In genomic region chr5:135134534-135134933, GRCm38 (mm10) we compare ENCODE assay signal across 9 mouse cellular contexts. TPM values are rescaled to one million over a fixed set of nuclear protein-coding genes. Genes with fewer than 3 reads are reported as not detected.
DNase-seq lines count a peak whose midpoint lies in the region; ATAC-seq and TF ChIP-seq lines count a peak whose summit lies in the region.
"Had no signal": no experiment of that assay in that cellular context is flagged by ENCODE, and none has a peak within 500 bp of the region (broad histone marks: within the 10 kb centered on the region; RNA-seq: fewer than 3 reads in every experiment).

No protein-coding gene starts in this region.

- 2% methylated on average over 8 of the region's 8 CpGs for WGBS in forebrain, embryonic 11.5 days
- WGBS in intestine, embryonic 14.5 days, result 6% methylated on average over 8 of the region's 8 CpGs
- WGBS in lung, postnatal 0 days, result under 1% methylated on average over 6 of the region's 8 CpGs

- H3K9ac ChIP-seq in forebrain, embryonic 11.5 days (ENCODE audit: low read length), result no peak overlapping the region
- no peak overlapping the region for H3K9ac ChIP-seq in intestine, embryonic 14.5 days (ENCODE audit: low read length)
- no peak overlapping the region for H3K9ac ChIP-seq in lung, postnatal 0 days (replicated peaks; ENCODE audit: low read depth)

- DNase-seq in heart, adult 18-20 months, result peak; percentile 43 to 55
- no peak for DNase-seq in heart, adult 8-10 months (ENCODE audit: low spot score)
- peak; percentile 87 for DNase-seq in R1 (ENCODE audit: low read depth, low spot score)
- DNase-seq in forebrain, embryonic 11.5 days (ENCODE audit: low spot score), result peak; percentile 75
- peak; percentile 59 for DNase-seq in intestine, embryonic 14.5 days (ENCODE audit: low spot score)
- peak; percentile 27 for DNase-seq in lung, postnatal 0 days (ENCODE audit: low spot score)
- peak; percentile 72 for DNase-seq in retina, embryonic 14.5 days (ENCODE audit: low spot score)
- DNase-seq in yolk sac, embryonic 10.5 days (ENCODE audit: low spot score), result no peak

- no peaks in the 10 kb centered on the region for H3K36me3 ChIP-seq in forebrain, embryonic 11.5 days (ENCODE audit: control insufficient read depth, insufficient read depth, low read length)
- no peaks in the 10 kb centered on the region for H3K36me3 ChIP-seq in intestine, embryonic 14.5 days (ENCODE audit: control insufficient read depth, insufficient read depth, low read length)
- no peaks in the 10 kb centered on the region for H3K36me3 ChIP-seq in lung, postnatal 0 days (ENCODE audit: insufficient read depth, low read length)

- H3K27ac ChIP-seq in forebrain, embryonic 11.5 days (ENCODE audit: low read depth, low read length), result no peak overlapping the region
- no peak overlapping the region for H3K27ac ChIP-seq in intestine, embryonic 14.5 days (ENCODE audit: low read depth)
- no peak overlapping the region for H3K27ac ChIP-seq in lung, postnatal 0 days (ENCODE audit: low read length)

- H3K9me3 ChIP-seq in forebrain, embryonic 11.5 days (ENCODE audit: control insufficient read depth, low read length), result no peaks in the 10 kb centered on the region
- H3K9me3 ChIP-seq in intestine, embryonic 14.5 days (ENCODE audit: control insufficient read depth, low read length), result no peaks in the 10 kb centered on the region
- no peaks in the 10 kb centered on the region for H3K9me3 ChIP-seq in lung, postnatal 0 days (ENCODE audit: low read length)

- H3K4me1 ChIP-seq in forebrain, embryonic 11.5 days (replicated peaks; ENCODE audit: control insufficient read depth, insufficient read depth, low read length), result 0 out of 2 replicates have a peak, but pooled peaks cover 3% of the 10 kb centered on the region
- H3K4me1 ChIP-seq in intestine, embryonic 14.5 days (replicated peaks; ENCODE audit: control insufficient read depth, insufficient read depth, low read length), result no peaks in the 10 kb centered on the region
- no peaks in the 10 kb centered on the region for H3K4me1 ChIP-seq in lung, postnatal 0 days (ENCODE audit: insufficient read depth, low read depth, low read length)

- peaks cover 26% of the 10 kb centered on the region for H3K27me3 ChIP-seq in forebrain, embryonic 11.5 days (ENCODE audit: control insufficient read depth, insufficient read depth, low read length)
- H3K27me3 ChIP-seq in intestine, embryonic 14.5 days (replicated peaks; ENCODE audit: control insufficient read depth, insufficient read depth, low read length), result peaks cover 27% of the 10 kb centered on the region
- peaks cover 4% of the 10 kb centered on the region; the same call in 1 of the 2 replicates for H3K27me3 ChIP-seq in lung, postnatal 0 days (replicated peaks; ENCODE audit: insufficient read depth, low read length)

- peak; percentile 70 for TF ChIP-seq CTCF in lung, postnatal 0 days (IDR thresholded peaks at IDR 0.05)

- no peak for ATAC-seq in forebrain, embryonic 11.5 days (replicated peaks; ENCODE audit: low FRiP score)
- ATAC-seq in intestine, embryonic 14.5 days (replicated peaks; ENCODE audit: low FRiP score, low TSS enrichment, low read depth), result no peak
- peak; percentile 34 for ATAC-seq in lung, postnatal 0 days

- 0 out of 2 replicates have a peak overlapping the region, but pooled peaks have one; percentile 4 for H3K4me3 ChIP-seq in forebrain, embryonic 11.5 days (ENCODE audit: low read depth, low read length)
- no peak overlapping the region for H3K4me3 ChIP-seq in intestine, embryonic 14.5 days (ENCODE audit: low read depth, low read length)
- peak overlapping the region; percentile 12; the same call in 1 of the 2 replicates for H3K4me3 ChIP-seq in lung, postnatal 0 days (ENCODE audit: low read depth, low read length)
- H3K4me3 ChIP-seq: myocyte had no signal

- no peak for TF ChIP-seq EP300 in lung, postnatal 0 days (IDR thresholded peaks at IDR 0.05)

- peak overlapping the region; percentile 26; the same call in 1 of the 2 replicates for H3K4me2 ChIP-seq in forebrain, embryonic 11.5 days (ENCODE audit: low read depth, low read length, severe bottlenecking)
- H3K4me2 ChIP-seq in intestine, embryonic 14.5 days (ENCODE audit: low read length), result peak overlapping the region; percentile 37
- peak overlapping the region; percentile 40 for H3K4me2 ChIP-seq in lung, postnatal 0 days (replicated peaks; ENCODE audit: low read depth, low read length)

RNA-seq across cellular contexts. Expression of gene Tbl2, which starts 14.9 kb away (rescaled TPM):
- total RNA-seq in heart, adult 18-20 months (2021), result 10 to 100 TPM in 1 of 2 experiments, 1 to 10 TPM in 1; 9.5 to 11.3 TPM
- 10 to 100 TPM in 3 of 4 experiments, 1 to 10 TPM in 1; 9.6 to 14.0 (median 10.7) TPM for total RNA-seq in heart, adult 8-10 months (2022)
- polyA plus RNA-seq in forebrain, embryonic 11.5 days (2014; fragmentation: Nextera tagmentation; extraction: Ambion mirVana), result 24.5 and 25.8 TPM in 2 replicates
- 26.2 and 27.8 TPM in 2 replicates for polyA plus RNA-seq in intestine, embryonic 14.5 days (2014; fragmentation: Nextera tagmentation; extraction: Ambion mirVana)
- polyA plus RNA-seq in lung, postnatal 0 days (2015; fragmentation: Nextera tagmentation; extraction: Ambion mirVana), result 8.7 and 9.5 TPM in 2 replicates

RNA-seq across cellular contexts. Expression of gene Bcl7b, which starts 33.5 kb away (rescaled TPM):
- total RNA-seq in heart, adult 18-20 months (2021), result 10 to 100 TPM; 47.0 to 47.8 TPM
- total RNA-seq in heart, adult 8-10 months (2022), result 10 to 100 TPM; 39.8 to 47.6 (median 44.6) TPM
- polyA plus RNA-seq in forebrain, embryonic 11.5 days (2014; fragmentation: Nextera tagmentation; extraction: Ambion mirVana), result 43.8 and 46.8 TPM in 2 replicates
- polyA plus RNA-seq in intestine, embryonic 14.5 days (2014; fragmentation: Nextera tagmentation; extraction: Ambion mirVana), result 48.0 and 55.3 TPM in 2 replicates
- polyA plus RNA-seq in lung, postnatal 0 days (2015; fragmentation: Nextera tagmentation; extraction: Ambion mirVana), result 63.1 and 65.7 TPM in 2 replicates

RNA-seq across cellular contexts. Expression of gene Mlxipl, which starts 44.8 kb away (rescaled TPM):
- 10 to 100 TPM; 14.1 to 26.6 TPM for total RNA-seq in heart, adult 18-20 months (2021)
- 10 to 100 TPM; 18.0 to 39.9 (median 21.3) TPM for total RNA-seq in heart, adult 8-10 months (2022)
- 2.4 and 3.1 TPM in 2 replicates for polyA plus RNA-seq in forebrain, embryonic 11.5 days (2014; fragmentation: Nextera tagmentation; extraction: Ambion mirVana)
- polyA plus RNA-seq in intestine, embryonic 14.5 days (2014; fragmentation: Nextera tagmentation; extraction: Ambion mirVana), result 5.2 and 6.4 TPM in 2 replicates
- 0.70 and 0.96 TPM in 2 replicates for polyA plus RNA-seq in lung, postnatal 0 days (2015; fragmentation: Nextera tagmentation; extraction: Ambion mirVana)
- polyA plus RNA-seq: myocyte had no signal

RNA-seq across cellular contexts. Expression of gene Baz1b, which starts 52.5 kb away (rescaled TPM):
- 10 to 100 TPM; 39.2 to 43.7 TPM for total RNA-seq in heart, adult 18-20 months (2021)
- total RNA-seq in heart, adult 8-10 months (2022), result 10 to 100 TPM; 40.4 to 48.7 (median 43.6) TPM
- polyA plus RNA-seq in forebrain, embryonic 11.5 days (2014; fragmentation: Nextera tagmentation; extraction: Ambion mirVana), result 76.3 and 83.6 TPM in 2 replicates
- 50.8 and 54.2 TPM in 2 replicates for polyA plus RNA-seq in intestine, embryonic 14.5 days (2014; fragmentation: Nextera tagmentation; extraction: Ambion mirVana)
- polyA plus RNA-seq in lung, postnatal 0 days (2015; fragmentation: Nextera tagmentation; extraction: Ambion mirVana), result 14.6 and 19.2 TPM in 2 replicates

RNA-seq across cellular contexts. Expression of gene Vps37d, which starts 56.5 kb away (rescaled TPM):
- total RNA-seq in heart, adult 18-20 months (2021), result under 1 TPM; 0.17 to 0.36 TPM
- total RNA-seq in heart, adult 8-10 months (2022), result under 1 TPM; 0.37 to 0.57 (median 0.47) TPM
- polyA plus RNA-seq in forebrain, embryonic 11.5 days (2014; fragmentation: Nextera tagmentation; extraction: Ambion mirVana), result 13.3 and 14.2 TPM in 2 replicates
- 7.0 and 7.5 TPM in 2 replicates for polyA plus RNA-seq in intestine, embryonic 14.5 days (2014; fragmentation: Nextera tagmentation; extraction: Ambion mirVana)
- polyA plus RNA-seq in lung, postnatal 0 days (2015; fragmentation: Nextera tagmentation; extraction: Ambion mirVana), result 4.0 and 4.4 TPM in 2 replicates

Comparison
In these comparisons a context has a peak if more than half of its experiments do, and no peak if none do; other contexts are left out.
1. DNase-seq: peak in heart, adult 18-20 months (2 of 2), R1 (single experiment), forebrain, embryonic 11.5 days (single experiment), intestine, embryonic 14.5 days (single experiment), lung, postnatal 0 days (single experiment) and retina, embryonic 14.5 days (single experiment); none in heart, adult 8-10 months (single experiment) and yolk sac, embryonic 10.5 days (single experiment).
2. Peak in every context shown above with its lines, with median percentiles within 50 percentile points of each other: H3K4me2 ChIP-seq.